Mouse (Mus musculus): ENCODE data around the gene Dpysl5.

DNA sequence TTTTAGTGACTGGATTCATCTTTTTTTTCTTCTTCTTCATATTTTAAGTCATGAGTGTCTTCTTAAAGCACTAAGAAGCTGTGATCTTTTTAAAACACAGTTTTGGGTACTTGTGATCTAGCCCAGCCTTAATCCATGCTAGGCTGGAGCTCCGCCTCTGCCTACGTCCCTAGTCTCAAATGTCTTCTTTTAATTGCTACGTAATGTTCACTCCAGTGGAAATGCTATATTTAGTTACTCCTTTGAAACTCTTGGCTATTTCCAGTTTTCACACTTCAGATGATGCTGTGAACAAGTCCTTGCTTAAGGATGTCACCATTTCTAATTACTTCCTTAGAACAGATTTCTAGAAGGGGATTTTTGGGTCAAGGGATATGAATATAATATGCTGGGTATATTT is 78.7 kb downstream of the Dpysl5 start:
- TF ChIP-seq POLR2A (IDR thresholded peaks at IDR 0.05; ENCODE audit: control insufficient read depth, low read depth, low read length) (no peak), CTCF (IDR thresholded peaks at IDR 0.05; ENCODE audit: control insufficient read depth, insufficient read depth, insufficient replicate concordance, low read depth, low read length) (no peak)
